Mouse (Mus musculus): ENCODE results near the gene Nfil3.

The Nfil3 gene

GRCm38 (mm10) chr13:52980951-52981421 is at the start of gene Nfil3:
Nfil3 (minus strand) TSS chr13:52981073.
- peak; percentile 78 for DNase-seq

- no peak for DNase-seq
Measured at GRCm38 (mm10) chr13:53024285-53024684, 43.4 kb upstream of the Nfil3 start.

DNA sequence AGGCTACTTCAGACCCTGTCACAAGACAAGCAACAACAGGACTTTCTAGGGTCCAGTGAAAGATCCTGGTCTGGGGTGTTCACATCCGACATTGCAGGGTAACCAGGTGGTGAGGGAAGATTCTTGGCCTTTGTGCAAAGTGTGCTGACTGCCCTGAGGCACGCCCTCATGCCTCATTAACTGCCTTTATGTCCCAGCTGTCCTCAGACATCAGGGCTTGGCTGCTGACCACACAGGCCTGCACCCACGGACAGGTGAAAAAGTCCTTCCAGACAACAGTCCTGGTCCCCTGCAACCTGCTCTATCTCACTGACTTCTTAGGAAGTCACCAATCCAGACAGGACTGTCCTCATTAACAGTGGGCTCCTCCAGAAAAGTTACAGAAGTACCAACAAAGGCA is 39.4 kb upstream of the Nfil3 start:
- no peak for DNase-seq

- DNase-seq, result no peak
Measured at GRCm38 (mm10) chr13:53019532-53019931, 38.7 kb upstream of the Nfil3 start.

GRCm38 (mm10) chr13:53018976-53019375 is 38.1 kb upstream of the Nfil3 start:
- DNase-seq, result no peak

DNA sequence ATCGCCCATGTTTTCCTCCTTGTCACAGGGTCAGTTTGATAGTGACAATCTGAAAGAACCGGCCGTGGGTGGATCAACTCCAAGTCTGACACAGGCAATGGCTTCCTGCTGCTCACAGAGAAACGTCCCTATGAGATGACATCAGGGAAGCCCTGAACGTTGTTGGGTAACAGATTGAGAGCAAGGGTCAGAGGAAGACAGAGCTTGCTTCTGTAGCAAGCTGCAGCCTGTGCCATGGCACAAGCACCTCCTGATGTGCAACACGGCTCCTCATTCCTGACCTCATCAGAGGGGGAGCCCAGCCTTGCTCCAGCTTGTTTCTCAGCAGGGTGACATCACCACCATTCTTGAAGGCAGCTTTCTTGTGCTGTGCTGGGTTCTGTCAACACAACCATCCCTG is 37.1 kb upstream of the Nfil3 start:
- DNase-seq, result no peak

- no peak for DNase-seq
Measured at GRCm38 (mm10) chr13:53017117-53017516, 36.2 kb upstream of the Nfil3 start.

DNA sequence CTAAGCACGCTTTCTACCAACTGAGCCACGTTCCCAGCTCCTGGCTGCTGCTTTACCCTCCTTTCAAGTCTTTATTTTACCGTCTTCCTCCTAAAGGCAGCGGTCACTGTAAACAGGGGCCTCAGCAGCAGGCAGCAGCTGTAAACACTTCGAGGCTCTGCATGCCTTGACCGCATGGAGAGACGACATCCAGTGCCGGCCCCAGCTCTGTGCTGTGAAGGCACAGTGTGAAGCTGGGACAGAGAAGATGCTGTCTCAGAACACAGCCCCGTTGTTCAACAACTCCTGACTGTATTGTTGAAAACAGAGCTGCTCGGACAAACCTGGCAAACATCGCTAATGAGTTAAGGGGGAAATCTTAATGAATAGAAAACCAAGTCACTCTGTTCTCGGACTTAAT is 30.6 kb upstream of the Nfil3 start:
- DNase-seq, result no peak

- peak; percentile 19 for DNase-seq
Measured at GRCm38 (mm10) chr13:53008489-53009184, 27.8 kb upstream of the Nfil3 start.

GRCm38 (mm10) chr13:53007781-53008180 is 26.9 kb upstream of the Nfil3 start:
- peak; percentile 8 for DNase-seq

- DNase-seq, result no peak
Measured at GRCm38 (mm10) chr13:53003286-53003685, 22.4 kb upstream of the Nfil3 start.

DNA sequence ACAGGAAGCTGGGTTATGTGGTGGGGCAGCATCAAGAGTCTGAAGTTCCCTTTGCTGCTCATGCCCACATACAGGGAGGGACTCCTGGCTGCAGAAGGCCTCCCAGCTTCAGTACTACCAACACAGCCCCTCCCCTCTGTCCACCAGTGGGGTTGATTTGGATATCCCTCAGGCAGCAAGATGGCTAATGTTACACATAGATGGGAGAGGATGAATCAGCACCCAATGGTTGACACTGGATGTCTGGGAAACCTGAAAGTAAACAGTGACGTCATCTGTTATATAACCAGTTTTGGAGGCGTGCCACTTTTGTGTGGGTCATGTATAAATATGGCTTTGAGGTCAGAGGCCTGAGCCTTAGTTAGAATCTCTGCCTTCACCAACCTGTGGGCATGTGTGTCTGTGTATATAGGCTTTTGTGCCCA is 20.6 kb upstream of the Nfil3 start:
- no peak for DNase-seq

DNA sequence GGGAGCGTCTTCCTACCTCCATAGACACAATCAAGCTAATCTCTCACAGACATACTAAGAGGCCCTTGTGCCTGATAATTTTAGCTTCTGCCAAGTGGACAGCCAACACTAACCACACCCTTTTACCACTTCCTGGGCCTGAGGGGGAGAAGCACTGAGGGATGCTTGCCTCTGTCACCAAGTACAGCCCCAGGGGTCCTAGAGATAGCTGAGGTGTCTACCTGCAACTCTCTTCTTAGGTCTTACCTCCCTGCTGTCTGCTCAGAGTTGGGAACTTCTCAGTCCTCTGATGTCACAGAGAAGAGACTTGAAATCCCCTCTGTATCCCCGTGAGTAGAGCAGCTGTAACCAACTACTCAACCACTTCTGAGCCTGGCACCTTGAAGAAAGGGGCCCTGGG is 19.6 kb upstream of the Nfil3 start:
- no peak for DNase-seq

DNA sequence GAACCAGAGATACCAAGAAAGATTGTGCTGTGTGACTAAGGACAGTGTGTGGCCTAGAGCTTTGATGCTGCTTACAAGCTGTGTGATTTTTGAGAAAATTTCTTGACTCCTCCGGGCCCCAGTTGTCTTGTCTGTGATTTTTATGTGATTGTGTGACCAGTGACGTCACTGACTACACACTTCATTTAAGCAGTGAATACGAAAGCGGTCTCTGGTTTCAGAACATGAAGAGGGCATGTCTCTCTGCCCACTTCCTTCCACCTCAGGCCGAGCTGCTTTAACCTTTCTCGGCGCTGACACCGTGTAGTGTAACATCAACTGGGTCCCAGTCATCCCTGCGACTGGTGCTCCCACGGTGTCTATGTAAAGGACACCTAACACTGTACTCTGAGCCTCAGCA is 17.7 kb upstream of the Nfil3 start:
- DNase-seq, result no peak

DNA sequence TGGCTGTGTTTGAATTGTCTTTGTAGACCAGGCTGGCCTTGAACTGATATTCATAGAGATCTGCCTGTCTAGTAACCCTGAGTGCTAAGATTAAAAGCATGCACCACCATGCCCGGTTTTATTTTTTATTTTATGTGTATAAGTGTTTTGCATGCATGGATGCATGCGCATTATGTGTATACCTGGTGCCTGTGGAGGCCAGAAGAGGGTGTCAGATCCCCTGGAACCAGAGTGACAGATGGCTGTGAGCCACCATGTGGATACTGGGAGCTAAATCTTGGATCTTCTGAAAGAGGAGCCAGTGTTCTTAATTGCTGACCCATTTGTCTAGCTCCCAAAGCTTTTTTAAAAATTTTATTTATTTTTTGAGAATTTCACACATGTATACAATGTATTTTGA is 16.9 kb upstream of the Nfil3 start:
- DNase-seq, result no peak

DNA sequence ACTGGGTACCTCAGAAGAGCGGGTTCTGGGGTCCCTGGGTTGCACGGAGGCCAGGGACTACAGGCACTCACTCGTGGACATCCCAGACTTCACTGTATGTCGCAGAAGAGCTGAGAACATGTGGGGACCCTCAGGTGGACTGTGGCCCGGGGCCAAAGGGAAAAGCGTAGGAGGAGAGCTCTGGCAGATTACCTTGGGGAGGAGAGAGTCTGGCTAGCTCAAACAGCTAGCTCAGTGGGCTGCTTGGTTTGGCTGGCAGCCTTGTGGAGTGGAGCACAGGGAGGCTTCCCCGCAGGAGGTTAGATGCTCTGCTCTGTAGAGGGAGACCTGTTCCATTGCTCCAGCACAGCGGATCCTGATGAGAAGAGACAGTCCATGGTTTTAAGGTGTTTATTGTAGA is 15.3 kb upstream of the Nfil3 start:
- no peak for DNase-seq

- DNase-seq, result no peak
Measured at GRCm38 (mm10) chr13:52994197-52994881, 13.5 kb upstream of the Nfil3 start.

- no peak for DNase-seq
Measured at GRCm38 (mm10) chr13:52990139-52990538, 9.3 kb upstream of the Nfil3 start.

- DNase-seq, result no peak
Measured at GRCm38 (mm10) chr13:52989005-52989404, 8.1 kb upstream of the Nfil3 start.

DNA sequence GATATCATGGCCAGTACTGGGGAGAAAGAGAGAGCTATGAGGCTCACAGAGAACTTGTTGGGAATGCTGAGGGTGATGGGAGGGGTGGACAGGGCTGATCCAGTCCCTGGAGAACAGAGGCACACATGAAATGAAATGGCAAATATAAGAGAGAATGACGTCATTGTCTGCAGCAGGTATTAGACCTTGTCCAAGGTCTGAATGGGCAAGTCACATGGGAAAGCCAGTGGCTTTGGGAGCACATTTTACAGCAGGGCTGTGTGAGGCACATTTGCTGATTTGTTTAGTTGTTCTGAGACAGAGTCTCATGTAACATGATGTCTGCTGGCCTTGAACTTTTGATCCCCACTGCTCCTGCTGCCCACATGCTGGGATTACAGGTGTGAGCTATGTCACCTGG is 7.0 kb upstream of the Nfil3 start:
- DNase-seq, result no peak

DNA sequence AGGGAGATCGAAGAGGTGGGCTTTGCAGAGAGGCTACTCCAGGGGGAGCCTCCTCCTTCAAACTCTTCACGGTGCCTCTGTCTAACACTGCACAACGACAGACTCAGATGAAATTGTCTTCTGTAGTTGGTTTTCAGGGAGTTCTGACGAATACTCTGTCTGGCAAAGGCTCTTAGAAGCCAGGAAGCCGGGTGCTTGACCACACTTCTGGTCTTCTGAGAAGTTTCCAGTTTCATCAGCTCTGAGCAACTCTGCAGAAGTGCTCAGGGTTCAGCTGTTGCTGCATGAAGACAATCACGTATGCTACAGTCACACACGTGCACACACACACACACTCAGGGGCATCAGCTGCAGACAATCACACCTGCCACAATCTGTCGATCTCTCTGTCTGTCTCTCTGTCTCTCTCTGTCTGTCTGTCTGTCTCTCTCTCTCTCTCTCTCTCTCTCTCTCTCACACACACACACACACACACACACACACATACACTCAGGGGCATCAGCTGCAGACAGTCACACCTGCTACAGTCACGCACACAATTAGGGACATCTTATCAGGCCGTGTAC is 5.4 kb upstream of the Nfil3 start:
- no peak for DNase-seq

DNA sequence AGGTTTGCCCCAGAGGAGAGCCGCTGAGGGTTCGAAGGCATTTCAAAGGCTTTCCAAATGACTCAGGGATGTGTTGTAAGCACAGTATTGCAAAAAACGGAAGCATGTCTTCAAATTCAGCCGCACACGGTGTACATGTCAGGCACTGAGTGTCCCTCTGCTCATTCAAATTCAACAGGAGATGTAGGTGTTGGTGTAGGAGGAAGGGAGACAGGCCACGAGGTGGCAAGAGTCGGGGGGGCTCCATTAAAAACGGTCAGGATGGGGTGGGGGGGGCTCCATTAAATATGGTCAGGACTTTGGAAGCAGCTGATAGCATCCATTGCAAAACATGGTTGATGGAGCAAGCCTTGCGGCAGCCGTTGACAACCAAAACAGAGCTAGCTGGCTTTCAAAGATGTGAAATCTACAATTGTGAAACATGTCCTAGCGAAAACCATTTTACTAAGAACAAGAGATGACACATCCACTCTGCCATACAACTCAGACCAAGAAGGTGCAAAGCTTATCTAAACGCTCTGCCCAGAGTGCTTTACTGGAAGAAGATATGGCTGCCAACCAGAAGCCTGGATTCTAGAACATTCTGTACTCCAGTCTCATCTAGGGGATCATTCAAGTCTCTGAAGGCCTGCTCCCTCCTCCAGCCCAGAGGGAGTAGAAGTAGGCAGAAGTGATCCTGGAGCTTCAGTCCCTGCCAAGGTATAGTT is 4.8 kb upstream of the Nfil3 start:
- no peak for DNase-seq

DNA sequence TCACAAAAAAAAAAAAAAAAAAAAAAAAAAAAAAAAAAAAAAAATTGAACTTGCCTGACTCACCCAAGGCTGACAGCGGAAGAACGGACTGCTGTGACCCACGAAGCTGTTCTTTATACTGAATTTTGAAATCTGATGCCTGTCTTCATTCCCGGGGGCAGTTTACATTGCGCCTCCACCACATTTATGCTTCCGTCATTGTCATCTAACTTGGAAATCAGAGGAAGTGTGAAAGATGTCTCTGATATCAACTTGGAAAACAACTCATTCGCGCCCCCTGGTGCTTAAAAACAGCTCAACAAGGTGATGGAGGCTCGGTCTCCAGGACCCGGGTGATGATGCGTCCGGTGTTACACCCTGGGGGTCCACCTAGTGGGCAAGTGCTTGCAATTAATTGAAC is 1.8 kb upstream of the Nfil3 start:
- DNase-seq, result peak; percentile 84

Measured in cerebellum, adult 11 months (tissue).